Mouse (Mus musculus) layer of hippocampus, postnatal 10 days (tissue): ENCODE data around the gene Kcnt1. TPM values are rescaled to one million over a fixed set of nuclear protein-coding genes. Genes with fewer than 3 reads are reported as not detected.
"Not testable (repeated sequence)": the region's sequence is repeated elsewhere in the genome, so short reads cannot be mapped to it uniquely, and the experiment has no call there.

ENCODE experiments used
- DNase-seq, 2 experiments: peaks; one replicate each; pipeline ENCODE4 v3.0.0; 2021; ENCODE audit warnings: low spot score in 2 of 2
- long read RNA-seq: library from polyadenylated mRNA; stranded (forward); transcript quantifications from one replicate; pipeline ENCODE4 v2.0.0, GENCODE M21; 2023
- total RNA-seq, 2 experiments: library from RNA; stranded (reverse); gene quantifications; 2 replicates each; pipeline ENCODE4 v1.2.3; 2021

Gene Kcnt1
- total RNA-seq, result 10 to 100 TPM; 57.3 to 59.7 TPM
- long read RNA-seq, partial matches to known transcripts, result 8 of 30 reads
- long read RNA-seq, other reads (novel, unspliced or antisense), result 22 of 30 reads

DNA sequence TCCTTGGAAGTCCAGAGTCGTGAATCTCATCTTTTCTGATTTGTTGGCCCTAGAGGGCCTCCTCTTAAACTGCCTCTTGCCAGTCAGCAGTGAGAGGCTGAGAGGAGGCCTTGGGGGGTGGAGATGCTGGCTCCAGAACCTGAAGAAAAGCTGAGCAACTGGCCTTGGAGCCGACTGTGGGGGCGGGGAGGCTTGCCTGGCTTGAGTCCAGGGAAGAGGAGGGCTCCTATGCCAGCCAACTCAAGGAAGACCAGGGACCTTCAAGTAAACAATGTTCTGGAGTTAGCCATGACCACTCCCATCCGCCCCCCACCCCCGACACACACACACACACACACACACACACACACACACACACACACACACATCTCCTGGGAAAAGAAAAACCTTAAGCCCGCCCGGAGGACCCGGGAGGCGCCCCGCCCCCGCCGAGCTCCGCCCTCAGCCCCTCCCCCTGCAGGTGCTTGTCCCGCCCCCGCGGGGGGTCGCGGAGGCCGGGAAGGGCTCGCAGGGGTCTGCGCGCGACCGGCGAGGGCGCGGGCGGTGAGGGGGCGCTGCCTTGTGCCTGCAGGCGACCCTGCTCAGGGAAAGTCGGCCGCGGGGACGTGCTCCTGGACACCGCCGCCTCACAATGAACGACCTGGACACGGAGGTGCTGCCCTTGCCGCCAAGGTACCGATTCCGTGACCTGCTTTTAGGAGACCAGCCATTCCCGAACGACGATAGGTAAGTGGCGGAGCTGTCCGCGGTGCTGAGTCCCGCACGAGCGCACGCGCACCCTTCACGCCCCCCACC, at the start of gene Kcnt1:
Gene Kcnt1 (plus strand): TSS at position 398 of the 795 bp plus-strand sequence.
- DNase-seq, result peak; percentile 53 to 63

GRCm38 (mm10) chr2:25815748-25816147, 47.8 kb upstream of the Kcnt1 start, which contains the start of gene Glt6d1:
Glt6d1 (minus strand) TSS chr2:25815848.
- not testable (repeated sequence) for DNase-seq

- peak in 1 of 2 experiments; percentile 24 for DNase-seq
Measured at GRCm38 (mm10) chr2:25822806-25823205, 40.7 kb upstream of the Kcnt1 start, which contains the start of gene Lcn9. Lcn9 (plus strand) TSS chr2:25823153.

- DNase-seq, result no peak
Measured at GRCm38 (mm10) chr2:25824751-25825150, 38.8 kb upstream of the Kcnt1 start.

DNA sequence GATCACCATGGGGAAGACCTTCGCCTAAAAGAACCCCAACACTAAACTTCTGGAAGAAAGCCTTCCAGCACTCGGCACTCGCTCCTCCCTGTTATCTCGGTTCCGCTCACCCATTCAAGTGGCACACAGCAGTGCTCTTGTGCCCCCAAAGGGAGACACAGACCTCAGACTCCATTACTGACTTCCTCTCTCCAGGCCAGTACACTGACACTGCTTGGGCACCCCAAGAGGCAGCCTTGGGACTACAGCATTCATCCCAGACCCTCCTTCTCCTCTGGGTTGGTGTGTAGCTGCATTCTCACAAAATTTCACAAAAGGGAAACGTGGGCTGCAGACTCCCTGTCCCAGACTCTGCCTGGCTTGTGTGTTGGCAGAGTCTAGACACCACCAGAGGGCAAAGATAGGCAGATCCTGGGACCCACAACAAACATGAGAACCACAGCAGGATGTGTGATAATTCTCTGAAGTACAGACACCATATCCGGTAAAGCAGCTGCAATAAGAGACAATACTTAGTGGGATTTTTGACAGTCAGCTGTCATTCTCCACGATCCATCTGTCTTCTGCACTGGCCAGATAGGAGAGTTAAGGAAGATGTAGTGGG, 35.1 kb upstream of the Kcnt1 start:
- DNase-seq, result no peak

GRCm38 (mm10) chr2:25830786-25831185, 32.7 kb upstream of the Kcnt1 start:
- no peak for DNase-seq

DNA sequence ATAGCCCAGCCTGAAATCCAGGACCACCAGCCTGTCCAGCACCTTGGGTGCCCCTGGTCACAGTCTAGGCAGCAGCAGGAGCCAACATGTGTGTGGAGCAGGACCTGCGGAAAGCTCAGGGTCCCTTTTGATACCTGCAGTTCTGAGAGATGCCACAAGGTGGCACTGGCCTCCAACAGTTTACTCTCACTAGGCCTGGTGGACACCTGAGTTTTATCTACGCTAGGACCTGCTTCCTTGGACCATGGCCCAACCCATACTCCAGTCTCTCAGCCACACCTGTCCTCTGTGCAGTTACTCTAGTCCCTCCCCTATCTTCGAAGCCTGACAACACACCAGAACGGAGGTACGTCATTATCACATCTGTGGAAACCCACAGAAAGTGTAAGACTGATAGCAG, 27.2 kb upstream of the Kcnt1 start:
- peak; percentile 87 to 91 for DNase-seq

DNA sequence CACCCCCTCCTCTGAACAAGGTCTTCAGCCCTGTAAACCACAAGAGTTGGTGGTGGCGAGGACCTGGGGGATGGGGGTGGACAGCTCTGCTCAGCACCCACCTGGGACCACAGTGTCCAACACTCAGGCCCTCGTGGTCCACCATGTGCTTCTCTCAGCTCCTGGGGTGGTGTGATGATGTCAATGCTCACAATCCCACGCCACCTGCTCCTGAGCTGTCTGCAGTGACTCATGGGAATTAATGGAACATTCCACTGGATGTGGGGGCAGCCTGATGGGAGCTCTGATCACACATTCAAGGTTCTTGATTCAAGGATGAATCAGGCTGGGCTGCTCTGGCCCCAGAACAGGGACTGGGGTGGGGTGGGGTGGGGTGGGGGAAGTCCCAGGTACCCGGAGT, 21.4 kb upstream of the Kcnt1 start:
- no peak for DNase-seq

GRCm38 (mm10) chr2:25842758-25843157, 20.8 kb upstream of the Kcnt1 start:
- DNase-seq, result peak; percentile 43 to 49

DNA sequence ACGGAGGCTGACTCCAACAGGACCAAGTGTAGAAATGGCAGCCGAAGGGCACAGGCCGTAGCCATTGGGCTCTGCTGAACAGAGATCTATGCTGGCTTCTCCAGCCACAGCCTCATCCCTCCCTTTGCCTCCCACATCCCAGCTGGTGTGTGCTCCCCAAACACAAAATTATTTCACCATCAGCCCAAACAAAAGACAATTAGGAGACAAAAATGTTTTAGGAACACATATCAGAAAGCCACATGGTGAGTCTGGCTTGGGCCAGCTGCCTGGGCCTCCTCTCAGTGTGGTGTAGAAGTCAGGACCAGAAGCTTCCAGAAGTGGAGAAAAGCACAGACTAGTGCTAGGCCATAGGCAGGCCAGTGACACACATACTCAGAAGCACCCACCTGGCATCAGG, 19.4 kb upstream of the Kcnt1 start:
- DNase-seq, result no peak

DNA sequence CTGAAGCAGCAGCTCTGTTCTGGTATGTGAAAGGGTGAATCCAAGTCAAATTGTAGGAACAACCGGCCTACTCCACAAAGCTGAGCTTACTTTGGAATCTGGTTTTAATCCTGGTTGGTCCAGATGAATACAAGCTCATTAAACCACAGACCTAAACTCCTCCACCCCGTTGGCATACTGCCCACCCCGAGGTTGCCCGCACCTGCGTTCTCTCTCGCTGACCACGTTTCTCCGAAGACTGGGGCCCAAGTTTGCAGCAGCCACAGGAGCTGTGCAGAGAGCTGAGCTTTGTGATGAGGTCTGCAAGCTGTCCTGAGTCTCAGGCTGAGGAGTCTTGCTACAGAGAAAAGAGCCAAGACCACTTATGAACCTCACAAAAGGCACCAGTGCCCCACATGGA, 17.0 kb upstream of the Kcnt1 start:
- no peak for DNase-seq

DNA sequence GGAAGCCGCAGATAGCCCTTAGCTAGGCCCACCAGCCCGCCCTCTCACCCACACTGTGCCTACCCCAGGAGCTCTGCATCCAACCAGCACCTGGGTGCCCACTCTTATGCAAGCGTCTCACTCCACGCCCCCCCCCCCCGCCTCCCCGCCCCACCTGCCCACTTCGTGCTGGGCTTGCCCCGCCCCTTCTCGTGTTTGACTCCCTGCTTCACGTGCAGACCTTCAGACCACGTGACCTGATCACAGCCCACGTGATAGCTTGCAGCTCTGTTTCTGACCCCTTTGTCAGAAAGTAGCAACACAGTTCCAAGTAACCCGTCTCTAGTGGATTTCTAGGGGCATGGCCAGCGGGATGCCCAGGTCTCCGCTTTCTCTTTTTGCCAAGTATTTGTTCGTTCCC, 16.3 kb upstream of the Kcnt1 start, which contains the start of gene Sohlh1:
Gene Sohlh1 (minus strand): TSS at position 23 of the 400 bp plus-strand sequence.
- DNase-seq, result no peak

- DNase-seq, result peak; percentile 69 to 72
Measured at GRCm38 (mm10) chr2:25850330-25850729, 13.2 kb upstream of the Kcnt1 start.

DNA sequence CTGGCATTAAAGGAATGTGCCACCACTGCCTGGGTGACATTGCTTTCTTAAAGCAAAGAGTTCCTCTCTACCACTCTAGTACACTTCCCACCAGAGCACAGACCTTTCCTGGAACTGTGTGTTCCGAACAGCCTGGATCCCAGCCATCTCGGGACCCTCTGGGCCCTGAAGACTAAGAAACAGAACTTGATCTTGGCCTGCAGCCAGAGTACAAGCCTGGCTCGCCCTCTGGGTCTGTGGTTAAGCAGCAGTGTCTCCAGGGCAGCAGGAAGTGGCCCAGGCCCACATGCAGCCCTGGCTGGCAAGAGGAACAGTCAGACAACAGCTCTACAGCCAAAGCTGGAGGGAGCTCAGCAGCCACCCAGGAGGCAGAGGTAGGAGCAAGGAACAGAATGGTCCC, 10.9 kb upstream of the Kcnt1 start:
- peak; percentile 74 for DNase-seq

GRCm38 (mm10) chr2:25853998-25854397, 9.5 kb upstream of the Kcnt1 start:
- no peak for DNase-seq

GRCm38 (mm10) chr2:25859891-25860290, 3.6 kb upstream of the Kcnt1 start:
- DNase-seq, result no peak

- no peak for DNase-seq
Measured at GRCm38 (mm10) chr2:25862038-25862437, 1.5 kb upstream of the Kcnt1 start.

DNA sequence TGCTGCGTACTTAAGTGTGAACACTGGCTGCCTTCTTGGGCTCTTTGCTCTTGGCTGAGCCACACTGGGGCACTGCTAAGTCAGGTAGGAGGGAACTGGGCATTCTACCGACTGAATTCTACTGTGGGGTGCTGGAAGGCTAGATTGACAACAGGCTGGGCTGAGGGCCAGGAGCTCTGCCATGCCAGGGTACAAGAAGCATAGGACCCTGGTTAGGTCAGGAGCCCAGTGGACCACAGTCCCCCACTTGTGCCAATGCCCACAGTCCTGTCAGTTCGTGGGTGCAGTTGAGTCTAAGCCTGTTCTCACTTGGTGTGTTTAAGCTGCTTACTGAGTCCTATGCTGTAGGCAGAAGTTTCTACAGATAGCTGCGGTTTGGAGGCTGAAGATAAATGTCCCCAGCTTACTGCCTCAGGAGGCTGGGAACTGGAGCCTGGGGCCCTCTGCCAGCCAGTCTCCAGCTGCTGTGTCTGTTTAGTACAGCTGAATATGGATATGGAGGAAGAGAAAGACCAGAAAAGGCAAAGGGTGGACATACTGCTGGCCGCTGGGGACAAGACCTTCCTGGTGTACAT, 751 bp upstream of the Kcnt1 start:
- peak; percentile 44 to 52 for DNase-seq

DNA sequence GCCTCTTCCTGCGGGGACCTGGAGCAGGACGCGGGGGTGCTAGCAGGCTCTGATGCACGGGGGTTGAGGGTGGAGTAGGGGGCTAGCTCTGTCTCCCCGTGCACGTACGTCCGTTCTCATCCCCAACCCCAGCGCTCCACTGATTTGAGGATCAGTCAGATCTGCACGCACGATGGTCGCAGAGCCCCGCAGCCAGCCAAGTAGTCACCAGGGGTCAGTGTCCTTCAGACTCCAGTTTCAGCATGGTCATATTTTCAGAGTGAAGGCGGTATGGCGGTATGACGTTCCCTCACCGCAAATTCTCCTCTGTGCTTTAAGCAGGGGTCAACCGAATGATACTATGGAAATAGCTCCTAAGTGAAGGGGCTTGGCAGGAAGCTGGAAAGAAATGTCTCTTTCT, 696 bp downstream of the Kcnt1 start:
- DNase-seq, result no peak

DNA sequence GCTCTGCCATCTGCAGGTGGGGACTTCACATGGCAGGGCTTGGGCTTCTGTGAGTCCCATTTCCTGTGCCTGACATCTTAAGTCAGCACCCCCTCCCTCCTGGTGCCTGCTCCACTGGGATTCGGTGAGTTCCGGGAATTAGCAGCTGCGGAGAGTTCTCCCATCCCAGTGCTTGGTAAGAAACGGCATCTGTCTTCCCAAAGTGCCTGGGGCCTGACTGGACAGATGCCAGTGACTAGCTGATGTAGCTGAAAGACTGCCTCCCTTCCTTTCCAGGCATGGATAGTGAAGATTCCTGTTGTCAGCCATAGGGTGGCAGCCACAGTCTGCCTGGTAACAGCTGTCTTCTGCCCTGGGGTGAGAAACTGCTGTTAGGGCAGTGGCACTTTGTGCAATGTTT, 1.9 kb downstream of the Kcnt1 start:
- peak; percentile 58 to 63 for DNase-seq

DNA sequence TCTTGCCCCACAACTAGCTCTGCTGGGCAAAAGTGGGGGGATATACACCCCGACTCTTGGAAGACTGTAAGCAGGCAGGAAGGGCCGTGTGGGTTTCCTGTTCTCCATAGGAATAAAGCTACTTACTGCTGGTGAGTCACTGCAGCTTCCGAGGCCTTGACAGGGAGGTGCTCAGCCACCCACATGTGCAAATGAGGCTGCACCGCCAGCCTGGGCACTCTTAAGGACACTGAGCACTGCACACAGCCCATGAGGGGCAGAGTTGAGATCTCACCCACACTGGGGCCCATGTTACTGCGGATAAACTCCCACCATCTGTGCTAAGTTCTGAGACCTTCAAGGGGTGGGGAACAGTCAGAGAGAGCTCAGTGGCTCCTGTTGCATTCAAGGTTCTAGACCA, 3.1 kb downstream of the Kcnt1 start:
- DNase-seq, result no peak

- DNase-seq, result no peak
Measured at GRCm38 (mm10) chr2:25877250-25877735, 13.8 kb downstream of the Kcnt1 start.
